Mouse (Mus musculus): ENCODE results near the gene Nfic. TPM values are rescaled to one million over a fixed set of nuclear protein-coding genes. Genes with fewer than 3 reads are reported as not detected.
A peak's percentile ranks its signal among the peaks of the same experiment; 100 is the strongest.

Gene Nfic
- polyA plus RNA-seq, 1 experiment = 6.1 TPM

GRCm38 (mm10) chr10:81461673-81462414 lies 6.4 kb upstream of the Nfic start:
- H3K9ac ChIP-seq (ENCODE audit: low read depth, poor library complexity, severe bottlenecking) = no peak overlapping the region
- H3K9me3 ChIP-seq (replicated peaks; ENCODE audit: control insufficient read depth, insufficient read depth, low read length, poor library complexity, severe bottlenecking) = no peaks in the 10 kb centered on the region
- no peaks in the 10 kb centered on the region for H3K36me3 ChIP-seq (ENCODE audit: control insufficient read depth, insufficient read depth, low read length, poor library complexity, severe bottlenecking)
- no peaks in the 10 kb centered on the region for H3K27me3 ChIP-seq (ENCODE audit: control insufficient read depth, insufficient read depth, low read length, poor library complexity, severe bottlenecking)
- TF ChIP-seq CTCF (IDR thresholded peaks at IDR 0.05; ENCODE audit: low read depth, low read length) = no peak
- TF ChIP-seq POLR2A (IDR thresholded peaks at IDR 0.05; ENCODE audit: insufficient read depth, low read length) = no peak
- TF ChIP-seq EP300 (IDR thresholded peaks at IDR 0.05; ENCODE audit: insufficient read depth, low read depth, low read length) = no peak
- H3K4me1 ChIP-seq (ENCODE audit: control insufficient read depth, insufficient read depth, low read length) = no peaks in the 10 kb centered on the region
- no peak overlapping the region; the same call in 1 of the 2 replicates for H3K27ac ChIP-seq (ENCODE audit: insufficient read depth, low read length)
- H3K4me3 ChIP-seq (ENCODE audit: low read depth, low read length) = 0 out of 2 replicates have a peak overlapping the region, but pooled peaks have one; percentile 13

GRCm38 (mm10) chr10:81460951-81461350 lies 5.5 kb upstream of the Nfic start:
- Histone ChIP-seq H3K4me1 (ENCODE audit: control insufficient read depth, insufficient read depth, low read length) (no peaks in the 10 kb centered on the region), H3K9me3 (replicated peaks; ENCODE audit: control insufficient read depth, insufficient read depth, low read length, poor library complexity, severe bottlenecking) (no peaks in the 10 kb centered on the region), H3K4me3 (ENCODE audit: low read depth, low read length) (no peak overlapping the region), H3K27ac (ENCODE audit: insufficient read depth, low read length) (no peak overlapping the region), H3K9ac (ENCODE audit: low read depth, poor library complexity, severe bottlenecking) (no peak overlapping the region), H3K27me3 (ENCODE audit: control insufficient read depth, insufficient read depth, low read length, poor library complexity, severe bottlenecking) (no peaks in the 10 kb centered on the region), H3K36me3 (ENCODE audit: control insufficient read depth, insufficient read depth, low read length, poor library complexity, severe bottlenecking) (no peaks in the 10 kb centered on the region)
- TF ChIP-seq EP300 (IDR thresholded peaks at IDR 0.05; ENCODE audit: insufficient read depth, low read depth, low read length) = no peak
- TF ChIP-seq CTCF (IDR thresholded peaks at IDR 0.05; ENCODE audit: low read depth, low read length) = no peak
- TF ChIP-seq POLR2A (IDR thresholded peaks at IDR 0.05; ENCODE audit: insufficient read depth, low read length) = no peak

GRCm38 (mm10) chr10:81460471-81460870 lies 5.0 kb upstream of the Nfic start:
- TF ChIP-seq EP300 (IDR thresholded peaks at IDR 0.05; ENCODE audit: insufficient read depth, low read depth, low read length) (no peak), CTCF (IDR thresholded peaks at IDR 0.05; ENCODE audit: low read depth, low read length) (no peak), POLR2A (IDR thresholded peaks at IDR 0.05; ENCODE audit: insufficient read depth, low read length) (no peak)
- Histone ChIP-seq H3K27ac (ENCODE audit: insufficient read depth, low read length) (no peak overlapping the region), H3K4me3 (ENCODE audit: low read depth, low read length) (no peak overlapping the region), H3K27me3 (ENCODE audit: control insufficient read depth, insufficient read depth, low read length, poor library complexity, severe bottlenecking) (no peaks in the 10 kb centered on the region), H3K36me3 (ENCODE audit: control insufficient read depth, insufficient read depth, low read length, poor library complexity, severe bottlenecking) (no peaks in the 10 kb centered on the region), H3K9ac (ENCODE audit: low read depth, poor library complexity, severe bottlenecking) (no peak overlapping the region), H3K4me1 (ENCODE audit: control insufficient read depth, insufficient read depth, low read length) (no peaks in the 10 kb centered on the region), H3K9me3 (replicated peaks; ENCODE audit: control insufficient read depth, insufficient read depth, low read length, poor library complexity, severe bottlenecking) (no peaks in the 10 kb centered on the region)

DNA sequence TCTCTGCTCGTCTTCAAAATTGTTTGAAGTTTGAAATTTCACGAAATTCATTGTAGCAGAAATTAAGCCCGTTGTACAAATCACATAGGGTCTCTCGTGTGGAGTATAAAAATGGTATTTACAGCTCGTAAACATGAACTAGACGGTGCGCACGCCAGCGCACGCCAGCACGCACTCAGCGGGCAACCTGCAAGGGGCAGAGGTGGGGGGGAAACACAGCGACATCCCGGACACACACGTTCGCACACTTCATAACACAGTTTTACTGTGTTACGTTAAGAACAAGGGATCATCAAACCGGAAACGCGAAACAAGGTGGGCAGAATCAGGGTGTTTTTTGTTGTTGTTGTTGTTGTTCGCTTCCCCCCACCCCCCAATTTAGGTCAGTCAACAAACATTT lies 4.0 kb upstream of the Nfic start:
- H3K9me3 ChIP-seq (replicated peaks; ENCODE audit: control insufficient read depth, insufficient read depth, low read length, poor library complexity, severe bottlenecking) = no peaks in the 10 kb centered on the region
- no peaks in the 10 kb centered on the region for H3K4me1 ChIP-seq (ENCODE audit: control insufficient read depth, insufficient read depth, low read length)
- no peak overlapping the region for H3K9ac ChIP-seq (ENCODE audit: low read depth, poor library complexity, severe bottlenecking)
- no peaks in the 10 kb centered on the region for H3K27me3 ChIP-seq (ENCODE audit: control insufficient read depth, insufficient read depth, low read length, poor library complexity, severe bottlenecking)
- no peak overlapping the region for H3K27ac ChIP-seq (ENCODE audit: insufficient read depth, low read length)
- no peak overlapping the region for H3K4me3 ChIP-seq (ENCODE audit: low read depth, low read length)
- H3K36me3 ChIP-seq (ENCODE audit: control insufficient read depth, insufficient read depth, low read length, poor library complexity, severe bottlenecking) = no peaks in the 10 kb centered on the region
- TF ChIP-seq POLR2A (IDR thresholded peaks at IDR 0.05; ENCODE audit: insufficient read depth, low read length) (no peak), CTCF (IDR thresholded peaks at IDR 0.05; ENCODE audit: low read depth, low read length) (no peak), EP300 (IDR thresholded peaks at IDR 0.05; ENCODE audit: insufficient read depth, low read depth, low read length) (no peak)

DNA sequence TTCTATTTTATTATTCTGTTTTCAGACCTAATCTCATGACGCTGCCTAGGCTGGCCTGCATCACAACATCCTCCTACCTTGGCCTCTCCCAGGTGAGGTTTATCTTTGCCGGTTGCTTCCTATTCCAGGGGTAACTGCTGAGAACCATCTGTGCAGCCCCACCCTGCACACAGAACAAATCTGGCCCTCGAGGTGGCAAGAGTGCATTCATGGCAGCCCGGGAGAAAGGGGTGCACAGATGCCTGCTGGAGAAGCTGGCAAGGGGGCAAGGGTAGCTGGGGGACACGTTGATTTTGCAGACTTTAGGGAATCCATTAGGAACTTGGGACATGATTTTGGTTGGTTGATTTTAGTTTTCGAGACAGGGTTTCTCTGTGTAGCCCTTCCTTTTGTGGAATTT lies 2.8 kb upstream of the Nfic start:
- H3K9me3 ChIP-seq (replicated peaks; ENCODE audit: control insufficient read depth, insufficient read depth, low read length, poor library complexity, severe bottlenecking) = no peaks in the 10 kb centered on the region
- no peak overlapping the region for H3K9ac ChIP-seq (ENCODE audit: low read depth, poor library complexity, severe bottlenecking)
- H3K4me3 ChIP-seq (ENCODE audit: low read depth, low read length) = no peak overlapping the region
- H3K4me1 ChIP-seq (ENCODE audit: control insufficient read depth, insufficient read depth, low read length) = no peaks in the 10 kb centered on the region
- H3K27me3 ChIP-seq (ENCODE audit: control insufficient read depth, insufficient read depth, low read length, poor library complexity, severe bottlenecking) = no peaks in the 10 kb centered on the region
- H3K36me3 ChIP-seq (ENCODE audit: control insufficient read depth, insufficient read depth, low read length, poor library complexity, severe bottlenecking) = no peaks in the 10 kb centered on the region
- no peak for TF ChIP-seq POLR2A (IDR thresholded peaks at IDR 0.05; ENCODE audit: insufficient read depth, low read length)
- TF ChIP-seq EP300 (IDR thresholded peaks at IDR 0.05; ENCODE audit: insufficient read depth, low read depth, low read length) = no peak
- no peak for TF ChIP-seq CTCF (IDR thresholded peaks at IDR 0.05; ENCODE audit: low read depth, low read length)
- H3K27ac ChIP-seq (ENCODE audit: insufficient read depth, low read length) = no peak overlapping the region

DNA sequence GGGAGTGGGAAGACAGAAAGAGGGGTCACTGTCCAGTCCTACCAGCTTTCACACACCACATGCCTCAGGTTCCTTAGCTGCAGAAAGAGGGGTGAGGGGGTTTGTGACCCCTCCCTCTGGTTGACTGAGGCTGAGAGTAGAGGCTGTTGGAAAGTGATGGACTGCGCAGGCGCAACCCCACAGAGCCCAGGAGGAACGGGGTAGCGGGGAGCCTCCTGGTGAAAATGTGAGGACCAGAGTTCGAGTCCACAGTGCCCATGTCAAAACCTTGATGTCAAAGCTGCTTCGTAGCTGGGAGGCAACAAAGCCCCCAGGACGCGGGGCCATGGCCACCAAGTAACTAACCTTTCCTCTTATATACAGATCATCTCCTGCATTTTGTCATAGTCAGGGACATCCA lies 2.2 kb upstream of the Nfic start:
- no peak overlapping the region for H3K9ac ChIP-seq (ENCODE audit: low read depth, poor library complexity, severe bottlenecking)
- no peaks in the 10 kb centered on the region for H3K4me1 ChIP-seq (ENCODE audit: control insufficient read depth, insufficient read depth, low read length)
- H3K27me3 ChIP-seq (ENCODE audit: control insufficient read depth, insufficient read depth, low read length, poor library complexity, severe bottlenecking) = no peaks in the 10 kb centered on the region
- no peak overlapping the region for H3K27ac ChIP-seq (ENCODE audit: insufficient read depth, low read length)
- TF ChIP-seq EP300 (IDR thresholded peaks at IDR 0.05; ENCODE audit: insufficient read depth, low read depth, low read length) = no peak
- no peak for TF ChIP-seq CTCF (IDR thresholded peaks at IDR 0.05; ENCODE audit: low read depth, low read length)
- no peak for TF ChIP-seq POLR2A (IDR thresholded peaks at IDR 0.05; ENCODE audit: insufficient read depth, low read length)
- no peaks in the 10 kb centered on the region for H3K9me3 ChIP-seq (replicated peaks; ENCODE audit: control insufficient read depth, insufficient read depth, low read length, poor library complexity, severe bottlenecking)
- no peak overlapping the region for H3K4me3 ChIP-seq (ENCODE audit: low read depth, low read length)
- no peaks in the 10 kb centered on the region for H3K36me3 ChIP-seq (ENCODE audit: control insufficient read depth, insufficient read depth, low read length, poor library complexity, severe bottlenecking)

Measured in ES-Bruce4 (cell line).